Mouse (Mus musculus): ENCODE measurements around the gene Fastkd1. TPM values are rescaled to one million over a fixed set of nuclear protein-coding genes. Genes with fewer than 3 reads are reported as not detected.
"Not testable (repeated sequence)": the region's sequence is repeated elsewhere in the genome, so short reads cannot be mapped to it uniquely, and the experiment has no call there.

Gene Fastkd1
- total RNA-seq, 2 experiments from 2014 or later, result 1.9 to 5.0 TPM

DNA sequence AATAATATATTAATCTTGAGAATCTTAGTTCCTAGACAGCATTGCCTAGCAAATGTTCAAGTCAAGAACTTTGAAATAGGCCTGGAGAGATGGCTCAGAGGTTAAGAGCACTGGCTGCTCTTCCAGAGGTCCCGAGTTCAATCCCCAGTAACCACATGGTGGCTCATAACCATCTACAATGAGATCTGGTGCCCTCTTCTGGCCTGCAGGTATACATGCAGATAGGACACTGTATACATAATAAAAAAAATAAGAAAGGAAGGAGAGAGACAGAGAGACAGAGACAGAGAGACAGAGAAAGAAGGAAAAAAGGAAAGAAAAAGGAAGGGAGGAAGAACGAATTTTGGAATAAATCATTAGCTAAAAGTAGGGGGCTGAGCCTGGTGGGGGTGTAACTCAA lies 36.6 kb downstream of the Fastkd1 start:
- ATAC-seq (replicated peaks; ENCODE audit: low FRiP score, poor library complexity, severe bottlenecking), result no peak

DNA sequence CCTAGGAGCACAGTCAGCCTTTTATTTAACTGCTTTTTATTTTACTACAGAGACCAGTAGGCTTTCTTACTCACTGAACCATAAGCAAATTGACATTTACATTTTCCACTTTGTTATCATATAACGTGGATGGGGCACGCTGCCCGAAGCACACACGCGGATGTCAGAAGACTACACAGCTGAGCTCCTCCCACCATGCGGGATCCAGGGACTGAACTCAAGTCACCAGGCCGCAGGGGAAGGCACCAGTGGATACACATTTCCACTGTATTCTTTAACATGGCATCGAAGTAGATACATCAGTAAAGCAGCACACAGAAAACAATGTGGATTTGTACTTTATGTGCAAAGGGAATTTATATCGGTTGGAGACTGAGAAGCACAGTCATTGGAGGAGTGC lies 38.0 kb downstream of the Fastkd1 start:
- ATAC-seq (replicated peaks; ENCODE audit: low FRiP score, poor library complexity, severe bottlenecking), result no peak

DNA sequence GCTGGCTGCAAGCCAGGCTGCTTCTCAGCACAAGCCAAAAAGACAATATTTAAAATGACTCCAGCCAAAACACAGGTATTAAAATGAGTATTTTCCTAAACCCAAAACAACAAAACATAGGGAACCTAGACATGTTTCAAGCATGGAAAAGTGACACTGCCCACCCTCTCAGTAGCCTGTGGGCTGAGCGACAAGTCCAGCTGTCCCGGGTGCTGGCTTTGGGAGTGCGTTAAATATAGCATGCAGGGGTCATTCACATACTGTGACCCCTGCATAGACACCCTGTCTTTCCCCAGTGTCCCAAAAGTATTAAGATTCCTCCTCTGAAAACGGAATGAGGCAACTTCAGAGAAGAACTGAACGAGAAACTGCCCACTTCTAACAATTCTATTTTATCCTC lies 39.6 kb downstream of the Fastkd1 start:
- ATAC-seq (replicated peaks; ENCODE audit: low FRiP score, poor library complexity, severe bottlenecking), result no peak

DNA sequence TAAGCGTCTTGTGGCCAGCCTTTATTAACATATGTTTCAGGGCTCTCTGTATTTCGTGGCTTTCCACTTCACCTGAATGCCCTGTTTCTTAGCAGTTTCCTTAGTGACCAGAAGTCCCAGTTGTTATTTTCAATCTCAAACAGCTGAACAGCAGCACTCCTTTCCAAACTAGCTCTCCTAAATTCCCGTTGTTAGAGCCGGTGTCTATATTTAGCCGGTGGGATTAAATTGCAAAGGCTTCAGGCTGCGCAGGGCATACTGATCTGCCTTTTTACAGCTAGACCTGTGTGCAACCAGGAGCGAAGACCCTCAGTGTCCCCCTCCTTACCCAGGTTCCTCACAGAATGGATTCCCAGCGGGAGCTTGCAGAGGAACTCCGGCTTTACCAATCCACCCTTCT lies 43.5 kb downstream of the Fastkd1 start, which contains the start of gene Klhl41:
Gene Klhl41 (plus strand): TSS at position 268 of the 400 bp plus-strand sequence.
- ATAC-seq (replicated peaks; ENCODE audit: low FRiP score, poor library complexity, severe bottlenecking), result no peak

DNA sequence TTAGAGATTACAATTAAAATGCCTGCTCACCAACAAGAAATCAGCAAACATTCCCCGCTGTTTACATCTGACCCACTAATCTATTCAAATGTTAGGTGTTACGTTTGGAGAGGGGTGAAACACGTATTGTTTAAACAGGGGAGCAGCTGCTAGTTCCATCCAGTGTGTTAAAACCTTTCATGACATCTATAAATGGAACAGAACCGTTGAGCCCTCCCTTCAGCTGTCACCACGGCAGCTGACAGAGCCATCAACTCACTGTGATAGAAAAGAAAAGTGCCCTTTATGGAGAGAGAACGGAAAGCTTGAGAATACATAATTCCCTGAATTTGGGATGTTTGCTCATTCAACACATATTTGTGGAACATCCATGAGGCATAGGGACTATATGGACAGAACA lies 44.9 kb downstream of the Fastkd1 start:
- ATAC-seq (replicated peaks; ENCODE audit: low FRiP score, poor library complexity, severe bottlenecking), result no peak

DNA sequence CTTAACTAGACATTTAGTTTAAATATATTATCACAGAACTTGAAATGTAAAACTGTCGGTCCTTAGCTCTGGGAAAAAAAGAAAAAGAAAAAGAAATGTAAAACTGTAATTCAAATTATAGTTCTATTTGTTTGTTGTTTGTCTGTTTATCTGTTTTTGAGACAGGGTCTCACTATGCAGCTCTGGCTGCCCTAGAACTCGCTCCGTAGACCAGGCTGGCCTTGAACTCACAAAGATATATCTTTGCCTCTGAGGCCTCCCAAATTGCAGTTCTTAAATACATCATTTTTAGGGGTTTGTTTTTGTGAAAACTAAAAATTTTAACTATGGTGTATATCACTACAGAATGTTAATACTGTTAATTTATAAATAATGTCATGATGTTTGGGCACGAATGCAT lies 45.7 kb downstream of the Fastkd1 start:
- ATAC-seq (replicated peaks; ENCODE audit: low FRiP score, poor library complexity, severe bottlenecking), result no peak

DNA sequence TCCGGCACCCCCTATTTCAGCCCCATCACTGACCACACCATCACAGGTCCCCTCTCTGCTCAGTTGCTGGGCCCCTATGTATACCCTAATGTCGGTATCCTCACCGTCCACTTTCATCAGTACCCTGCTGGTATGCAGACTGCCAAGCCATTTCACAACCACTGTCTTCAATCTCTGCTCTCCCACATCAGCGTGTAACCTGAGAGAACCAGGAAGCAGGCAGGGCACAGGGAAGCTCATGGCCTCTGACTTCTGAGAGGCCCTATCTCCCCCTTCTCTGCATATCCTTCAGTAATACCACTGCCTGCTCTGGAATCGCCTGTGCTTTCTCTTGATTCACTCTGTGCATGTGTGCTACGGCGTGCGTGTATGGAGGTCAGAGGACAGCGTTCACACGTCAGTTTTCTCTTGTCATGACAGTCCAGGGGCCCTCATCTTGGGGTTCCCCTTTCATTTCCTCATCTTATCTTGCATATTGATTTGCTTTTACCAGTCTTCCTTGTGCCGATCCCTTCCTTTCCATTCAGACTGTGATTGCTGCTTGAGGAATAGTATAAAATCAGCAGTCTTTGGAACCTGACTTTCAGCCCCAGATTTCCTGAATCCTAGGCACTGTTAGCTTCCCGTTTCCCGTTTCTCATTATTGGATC lies 49.4 kb downstream of the Fastkd1 start:
- 0 out of 2 replicates have a peak, but pooled peaks have one; percentile 29 for ATAC-seq (replicated peaks; ENCODE audit: low FRiP score, poor library complexity, severe bottlenecking)

DNA sequence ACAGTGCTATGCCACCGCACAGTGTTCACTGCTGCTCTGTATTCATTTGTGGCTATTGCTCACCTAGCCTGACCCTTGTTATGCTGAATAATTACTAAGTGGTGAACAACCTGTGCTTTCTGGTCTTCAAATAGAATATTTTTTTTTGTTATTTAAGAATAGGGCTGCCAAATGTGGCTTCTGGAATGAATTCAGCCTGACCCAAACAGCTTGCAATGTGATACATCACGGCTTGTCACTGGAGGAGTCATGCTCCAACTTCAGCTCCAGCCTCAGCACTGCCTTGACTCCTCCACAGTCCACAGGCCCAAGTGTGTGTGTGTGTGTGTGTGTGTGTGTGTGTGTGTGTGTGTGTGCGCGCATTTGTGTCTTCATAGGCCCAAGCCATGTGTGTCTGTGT lies 54.0 kb downstream of the Fastkd1 start:
- ATAC-seq (replicated peaks; ENCODE audit: low FRiP score, poor library complexity, severe bottlenecking), result no peak

DNA sequence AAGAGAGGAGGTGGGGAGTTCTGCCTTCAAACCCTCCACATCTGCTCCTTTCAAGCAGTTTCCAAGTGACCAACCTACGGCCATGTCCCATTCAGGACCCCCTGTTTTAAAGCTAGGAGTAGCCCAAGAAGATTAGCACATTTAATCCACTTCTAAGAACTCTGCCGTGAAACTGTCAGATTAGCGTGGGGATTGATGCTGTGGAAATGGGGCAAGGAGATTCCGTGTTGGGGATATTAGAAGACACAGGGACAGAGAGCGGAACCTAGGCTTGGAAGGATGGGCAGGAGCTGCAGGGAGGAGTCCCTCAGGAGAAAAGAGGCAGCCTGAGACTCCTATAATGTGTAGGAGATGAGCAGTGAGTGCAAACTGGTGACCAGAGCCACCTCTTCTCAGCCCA lies 63.6 kb downstream of the Fastkd1 start:
- no peak for ATAC-seq (replicated peaks; ENCODE audit: low FRiP score, poor library complexity, severe bottlenecking)

DNA sequence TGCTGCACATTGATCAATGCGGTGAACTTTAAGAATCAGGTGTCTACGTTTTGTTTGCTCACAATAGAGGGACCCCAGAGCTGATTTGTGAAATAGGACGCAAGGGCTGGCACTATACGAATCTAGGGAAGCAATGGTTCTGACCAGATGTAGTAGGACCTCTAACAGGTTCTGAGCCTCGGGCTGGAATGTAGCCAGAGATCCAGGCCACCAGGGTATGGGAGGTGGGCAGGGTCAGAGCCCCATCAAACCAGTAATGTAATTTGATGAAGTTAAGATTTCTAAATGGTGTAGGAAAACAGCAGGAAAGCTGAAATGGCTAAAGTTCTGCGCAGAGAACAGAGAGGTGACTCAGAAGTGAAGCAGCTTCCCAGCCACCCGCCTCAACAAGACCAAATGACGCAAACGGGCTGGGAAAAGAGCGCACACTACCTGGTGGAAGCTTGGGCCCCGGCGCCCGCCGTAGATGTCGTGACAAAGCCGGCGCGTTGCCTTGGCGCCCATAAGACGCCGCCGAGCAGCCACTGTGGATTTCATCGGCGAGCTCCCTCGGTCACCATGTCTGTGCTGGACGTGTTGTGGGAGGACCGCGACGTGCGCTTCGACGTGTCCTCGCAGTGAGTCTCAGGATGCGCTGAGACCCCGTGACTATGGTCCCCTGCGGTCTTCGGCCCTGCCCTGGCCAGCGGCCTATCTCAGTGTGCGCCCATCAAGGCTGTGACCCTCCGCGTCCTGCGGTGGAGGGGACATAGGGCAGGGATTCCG lies 66.4 kb downstream of the Fastkd1 start, which contains the start of gene Bbs5:
Gene Bbs5 (plus strand): TSS at position 446 of the 765 bp plus-strand sequence.
- ATAC-seq (replicated peaks; ENCODE audit: low FRiP score, poor library complexity, severe bottlenecking), result no peak

DNA sequence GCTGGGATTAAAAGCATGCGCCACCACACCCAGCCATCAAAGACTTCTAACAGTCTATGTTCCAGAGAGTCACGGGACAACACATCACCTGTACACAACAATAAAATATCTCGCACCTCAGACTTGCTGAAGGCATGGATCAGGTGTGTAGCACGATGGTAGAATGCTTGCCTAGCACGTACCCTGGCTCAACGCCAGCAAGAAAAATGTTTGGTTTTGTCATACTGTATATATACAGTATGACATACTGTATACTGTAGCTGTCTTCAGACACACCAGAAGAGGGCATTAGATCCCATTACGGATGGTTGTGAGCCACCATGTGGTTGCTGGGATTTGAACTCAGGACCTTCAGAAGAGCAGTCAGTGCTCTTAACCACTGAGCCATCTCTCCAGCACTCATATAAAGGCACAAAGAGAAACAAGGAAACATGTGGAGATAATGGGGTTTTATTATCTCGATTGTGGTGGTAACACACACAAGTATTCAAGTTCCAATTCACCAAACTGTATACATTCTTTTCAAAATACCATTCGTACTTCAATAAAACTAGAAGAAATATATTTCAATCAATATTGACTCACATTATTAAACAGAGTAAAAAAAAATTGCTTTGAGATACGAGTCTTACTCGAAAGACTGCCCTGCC lies 68.2 kb downstream of the Fastkd1 start:
- ATAC-seq (replicated peaks; ENCODE audit: low FRiP score, poor library complexity, severe bottlenecking), result no peak

DNA sequence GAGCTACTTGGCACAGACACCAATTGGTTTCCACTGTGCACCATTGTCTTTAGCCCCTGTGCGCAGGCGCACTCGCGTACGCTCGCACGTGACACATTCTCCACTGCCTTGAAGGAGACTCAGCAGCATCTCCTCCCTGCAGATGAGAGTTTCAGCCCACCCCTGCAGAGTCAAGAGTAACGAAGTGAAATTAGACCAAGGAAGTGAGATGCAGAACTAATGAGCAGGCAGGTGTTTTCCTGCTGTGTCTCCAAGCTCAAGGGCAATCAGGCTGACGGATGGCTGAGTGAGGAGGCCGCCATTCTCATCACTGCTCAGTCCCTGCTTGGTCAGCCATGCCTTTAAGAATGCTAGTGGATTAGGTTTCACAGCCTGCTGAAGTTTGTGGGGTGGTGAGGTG lies 73.2 kb downstream of the Fastkd1 start:
- ATAC-seq (replicated peaks; ENCODE audit: low FRiP score, poor library complexity, severe bottlenecking), result no peak

DNA sequence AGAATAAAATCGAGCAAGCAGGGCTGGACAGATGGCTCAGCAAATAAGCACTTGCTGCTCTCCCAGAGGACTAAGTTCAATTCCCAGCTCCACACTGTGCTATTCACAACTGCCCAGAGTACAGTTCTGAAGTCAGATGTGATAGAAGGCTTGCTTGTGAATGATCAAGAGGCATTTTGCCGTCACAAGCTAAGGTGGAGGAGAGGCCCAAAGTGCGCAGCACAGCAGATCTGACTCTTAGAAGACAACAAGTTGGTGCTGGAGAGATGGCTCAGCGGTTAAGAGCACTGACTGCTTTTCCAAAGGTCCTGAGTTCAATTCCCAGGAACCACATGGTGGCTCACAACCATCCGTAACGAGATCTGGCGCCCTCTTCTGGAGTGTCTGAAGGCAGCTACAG lies 75.3 kb downstream of the Fastkd1 start:
- not testable (repeated sequence) for ATAC-seq (replicated peaks; ENCODE audit: low FRiP score, poor library complexity, severe bottlenecking)

Other genes starting within 250 kb of the Fastkd1 start
- gene Lrp2, start 127.5 kb downstream of the Fastkd1 start, total RNA-seq (2015; ENCODE audit: low replicate concordance), result not detected in 2 replicates
- gene Lrp2, start 127.5 kb downstream of the Fastkd1 start, total RNA-seq (2017; ENCODE audit: low replicate concordance), result not detected in 2 replicates
- not detected in 2 replicates for gene Bbs5, start 66.3 kb downstream of the Fastkd1 start, total RNA-seq (2015; ENCODE audit: low replicate concordance)
- not detected in 2 replicates for gene Bbs5, start 66.3 kb downstream of the Fastkd1 start, total RNA-seq (2017; ENCODE audit: low replicate concordance)
- 1.3 TPM in 1 of 2 replicates, not detected in the other for gene Klhl41, start 43.4 kb downstream of the Fastkd1 start, total RNA-seq (2015; ENCODE audit: low replicate concordance)
- not detected in 2 replicates for gene Klhl41, start 43.4 kb downstream of the Fastkd1 start, total RNA-seq (2017; ENCODE audit: low replicate concordance)
- gene Ppig, start 9.0 kb upstream of the Fastkd1 start, total RNA-seq (2015; ENCODE audit: low replicate concordance), result 30.3 and 33.6 TPM in 2 replicates
- 14.9 and 34.7 TPM in 2 replicates for gene Ppig, start 9.0 kb upstream of the Fastkd1 start, total RNA-seq (2017; ENCODE audit: low replicate concordance)
- 1.5 TPM in 1 of 2 replicates, not detected in the other for gene Ccdc173, start 76.1 kb upstream of the Fastkd1 start, total RNA-seq (2015; ENCODE audit: low replicate concordance)
- gene Ccdc173, start 76.1 kb upstream of the Fastkd1 start, total RNA-seq (2017; ENCODE audit: low replicate concordance), result 1.1 and 2.0 TPM in 2 replicates
- gene Phospho2, start 76.1 kb upstream of the Fastkd1 start, total RNA-seq (2015; ENCODE audit: low replicate concordance), result 8.4 and 15.4 TPM in 2 replicates
- gene Phospho2, start 76.1 kb upstream of the Fastkd1 start, total RNA-seq (2017; ENCODE audit: low replicate concordance), result 10.2 and 12.0 TPM in 2 replicates
- 2.1 and 2.7 TPM in 2 replicates for gene Klhl23, start 108.4 kb upstream of the Fastkd1 start, total RNA-seq (2015; ENCODE audit: low replicate concordance)
- gene Klhl23, start 108.4 kb upstream of the Fastkd1 start, total RNA-seq (2017; ENCODE audit: low replicate concordance), result 3.6 and 10.4 TPM in 2 replicates
- 90.3 and 130 TPM in 2 replicates for gene Ssb, start 148.0 kb upstream of the Fastkd1 start, total RNA-seq (2015; ENCODE audit: low replicate concordance)
- 98.7 and 161 TPM in 2 replicates for gene Ssb, start 148.0 kb upstream of the Fastkd1 start, total RNA-seq (2017; ENCODE audit: low replicate concordance)
- gene Mettl5, start 172.1 kb upstream of the Fastkd1 start, total RNA-seq (2015; ENCODE audit: low replicate concordance), result 22.8 and 34.0 TPM in 2 replicates
- 33.3 and 50.2 TPM in 2 replicates for gene Mettl5, start 172.1 kb upstream of the Fastkd1 start, total RNA-seq (2017; ENCODE audit: low replicate concordance)
- 63.7 and 68.0 TPM in 2 replicates for gene Ubr3, start 183.7 kb upstream of the Fastkd1 start, total RNA-seq (2015; ENCODE audit: low replicate concordance)
- 83.7 and 117 TPM in 2 replicates for gene Ubr3, start 183.7 kb upstream of the Fastkd1 start, total RNA-seq (2017; ENCODE audit: low replicate concordance)

Measured in erythroblast, adult 5-6 weeks (primary cell).